Mouse (Mus musculus): ENCODE data around the gene Cpn1.

GRCm38 (mm10) chr19:43955266-43955665 lies 31.1 kb downstream of the Cpn1 start:
- no peak for TF ChIP-seq CTCF (IDR thresholded peaks at IDR 0.05)
- TF ChIP-seq EP300 (IDR thresholded peaks at IDR 0.05): no peak

All from lung, postnatal 0 days (tissue).